In the genomic region with DNA sequence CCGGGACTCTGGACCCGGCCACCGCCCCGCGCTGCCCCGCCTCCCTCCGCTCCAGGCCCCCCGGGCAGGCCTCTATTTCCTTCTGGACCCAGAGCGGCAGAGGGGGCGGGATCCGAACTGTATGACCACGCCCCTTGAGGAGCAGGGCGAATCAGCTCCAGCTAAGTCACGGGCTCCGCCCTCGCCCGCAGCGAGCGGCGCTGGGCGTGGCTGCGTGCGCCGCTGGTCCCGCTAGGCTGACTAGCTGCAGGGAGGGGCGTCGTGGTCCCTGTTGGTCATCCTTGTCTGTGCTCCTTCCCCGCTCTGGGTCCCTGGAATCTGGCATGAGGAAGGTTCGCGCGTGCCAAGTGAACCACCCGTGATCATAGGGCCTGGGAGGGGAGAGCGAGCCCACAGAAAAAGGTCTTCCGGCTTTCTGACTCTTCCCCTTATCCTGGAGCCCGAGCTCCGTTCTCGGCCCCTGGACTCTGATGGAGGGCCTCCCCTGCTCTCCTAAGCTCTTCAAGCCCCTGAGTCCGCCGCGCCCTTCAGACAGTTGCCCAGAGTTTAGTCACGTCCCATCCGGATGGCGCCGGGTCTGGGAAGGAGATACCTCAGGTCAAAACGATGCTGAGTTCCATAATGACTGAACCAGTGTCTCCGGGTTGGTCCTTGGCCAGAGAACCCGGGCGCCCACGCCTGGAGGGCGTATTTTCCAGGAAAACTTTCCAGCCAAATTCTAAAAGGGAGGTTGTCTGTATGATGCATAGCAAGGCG, we compare ENCODE assay signal across 8 mouse cellular contexts. TPM values are rescaled to one million over a fixed set of nuclear protein-coding genes. Genes with fewer than 3 reads are reported as not detected.
DNase-seq lines count a peak whose midpoint lies in the region; ATAC-seq lines count a peak whose summit lies in the region.

A gene (minus strand): TSS at position 144 of the 756 bp plus-strand sequence.

- no peaks in the 10 kb centered on the region for H3K4me1 ChIP-seq in hindbrain, embryonic 11.5 days (replicated peaks; ENCODE audit: control insufficient read depth, insufficient read depth, low read length)

- ATAC-seq in hindbrain, embryonic 11.5 days (ENCODE audit: low FRiP score): peak; percentile 98

- WGBS in hindbrain, embryonic 11.5 days: under 1% methylated on average over 43 of the region's 51 CpGs

- H3K4me2 ChIP-seq in hindbrain, embryonic 11.5 days (replicated peaks; ENCODE audit: low read depth, low read length): peak within 1 kb of the TSS; percentile 72

- H3K27ac ChIP-seq in hindbrain, embryonic 11.5 days (ENCODE audit: low read depth, low read length): peak within 1 kb of the TSS; percentile 72

- DNase-seq in MN1 (ENCODE audit: low spot score): peak; percentile 95
- DNase-seq in cerebellum, adult 9-10 months: peak; percentile 98
- peak; percentile 94 to 96 for DNase-seq in frontal cortex, adult 2 months (ENCODE audit: extremely low spot score in 1 of 2, low spot score in 1 of 2)
- DNase-seq in hindbrain, embryonic 11.5 days (ENCODE audit: low spot score): peak; percentile 99
- DNase-seq in layer of hippocampus, postnatal 10 days (ENCODE audit: low spot score in 2 of 2): peak; percentile 92 to 96
- peak; percentile 99 for DNase-seq in lung, postnatal 10 days
- DNase-seq in ovary, postnatal 36 days (ENCODE audit: low spot score): peak; percentile 99
- peak; percentile 97 for DNase-seq in thymus, postnatal 25 days

- no peaks in the 10 kb centered on the region for H3K9me3 ChIP-seq in hindbrain, embryonic 11.5 days (ENCODE audit: control insufficient read depth, low read length)

- peak within 1 kb of the TSS; percentile 83 for H3K9ac ChIP-seq in hindbrain, embryonic 11.5 days (ENCODE audit: low read depth, low read length)

- no peaks in the 10 kb centered on the region for H3K36me3 ChIP-seq in hindbrain, embryonic 11.5 days (ENCODE audit: control insufficient read depth, insufficient read depth, low read length)

- H3K4me3 ChIP-seq in hindbrain, embryonic 11.5 days (ENCODE audit: low read depth, low read length): peak within 1 kb of the TSS; percentile 82

- H3K27me3 ChIP-seq in hindbrain, embryonic 11.5 days (ENCODE audit: control insufficient read depth, insufficient read depth, low read length): no peaks in the 10 kb centered on the region

RNA-seq across cellular contexts. Expression of the gene that starts here (rescaled TPM):
- polyA plus RNA-seq in frontal cortex, adult 2 months (2012; rRNA removed): 29.1 and 29.2 TPM in 2 replicates
- polyA plus RNA-seq in hindbrain, embryonic 11.5 days (2014; fragmentation: Nextera tagmentation; extraction: Ambion mirVana): 69.0 and 70.3 TPM in 2 replicates
- total RNA-seq in layer of hippocampus, postnatal 10 days (2021): 10 to 100 TPM; 27.7 to 33.7 TPM

Comparison
In these comparisons a context has a peak if more than half of its experiments do, and no peak if none do; other contexts are left out.
1. Peak in every context shown above with its lines: DNase-seq, ATAC-seq, H3K4me3 ChIP-seq and H3K27ac ChIP-seq.